Mouse (Mus musculus) embryo, embryonic 10.5 days (tissue): ENCODE measurements at regions not wholly inside any gene's neighbourhood (a gene's known extent, or its start where the extent isn't known, plus 50 kb on each side); places are given as distances from the start of the nearest gene placed in this dataset.

Experiments used
- DNase-seq: peaks from one replicate; pipeline ENCODE4 v3.0.0-alpha.2; 2015; ENCODE audit warnings: low spot score

DNA sequence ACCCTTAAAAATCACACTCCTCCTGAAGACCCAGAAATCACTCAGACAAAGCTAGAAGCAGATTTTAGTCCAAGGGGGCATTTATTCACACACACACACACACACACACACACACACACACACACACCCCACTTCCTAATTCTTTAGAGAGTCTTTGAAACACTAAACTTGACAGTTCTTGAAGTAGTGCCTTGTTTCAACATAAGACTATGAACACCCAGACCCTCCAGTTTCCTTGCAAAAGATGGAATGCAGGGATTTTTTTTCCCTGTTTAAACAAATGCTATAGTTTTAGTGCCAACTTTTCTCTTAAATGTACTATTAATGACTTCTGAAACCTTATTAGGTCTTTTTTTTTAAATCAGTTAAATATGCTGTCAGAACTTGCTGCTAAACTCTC, 279.2 kb upstream of the Fat1 start:
- no peak for DNase-seq

DNA sequence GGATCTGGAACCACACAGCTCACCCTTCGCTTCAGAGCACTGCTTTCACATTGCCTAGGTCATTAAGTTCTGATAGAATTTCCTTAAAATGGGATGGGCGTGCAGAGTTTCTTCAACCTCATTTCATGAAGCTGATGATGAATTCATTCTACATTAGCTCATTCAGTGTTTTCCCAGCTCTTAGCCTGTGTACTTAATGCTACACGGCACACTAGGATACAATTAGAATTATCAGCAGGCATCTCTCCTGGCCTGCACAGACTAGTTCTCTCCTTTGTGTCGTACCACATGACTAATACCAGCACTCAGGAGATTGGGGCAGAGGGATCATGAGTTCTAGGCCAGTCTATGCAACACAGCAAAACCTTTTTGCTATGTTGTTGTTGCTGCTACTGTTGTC, 278.8 kb upstream of the Fat1 start:
- DNase-seq, result no peak

DNA sequence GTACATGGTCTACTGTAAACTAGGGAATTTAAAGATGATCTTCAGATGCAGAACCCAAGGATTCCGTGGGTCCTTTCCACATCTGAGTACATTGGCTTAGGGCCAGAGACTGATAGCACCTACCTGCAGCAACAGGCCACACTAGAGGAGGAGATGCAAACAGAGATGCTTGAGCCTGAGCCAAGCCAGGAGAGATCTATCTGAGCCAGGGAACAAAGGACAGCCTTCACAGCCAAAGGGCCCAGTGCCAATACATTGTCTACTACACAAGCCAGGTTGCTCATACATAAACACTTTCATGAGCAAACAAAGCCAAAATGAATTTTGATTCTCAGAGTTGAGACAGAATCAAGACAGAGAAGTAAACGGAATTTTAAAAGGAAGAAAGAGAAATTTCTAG, 273.6 kb upstream of the Fat1 start:
- DNase-seq, result no peak

GRCm38 (mm10) chr8:44687126-44687525, 248.1 kb upstream of the Fat1 start:
- no peak for DNase-seq

DNA sequence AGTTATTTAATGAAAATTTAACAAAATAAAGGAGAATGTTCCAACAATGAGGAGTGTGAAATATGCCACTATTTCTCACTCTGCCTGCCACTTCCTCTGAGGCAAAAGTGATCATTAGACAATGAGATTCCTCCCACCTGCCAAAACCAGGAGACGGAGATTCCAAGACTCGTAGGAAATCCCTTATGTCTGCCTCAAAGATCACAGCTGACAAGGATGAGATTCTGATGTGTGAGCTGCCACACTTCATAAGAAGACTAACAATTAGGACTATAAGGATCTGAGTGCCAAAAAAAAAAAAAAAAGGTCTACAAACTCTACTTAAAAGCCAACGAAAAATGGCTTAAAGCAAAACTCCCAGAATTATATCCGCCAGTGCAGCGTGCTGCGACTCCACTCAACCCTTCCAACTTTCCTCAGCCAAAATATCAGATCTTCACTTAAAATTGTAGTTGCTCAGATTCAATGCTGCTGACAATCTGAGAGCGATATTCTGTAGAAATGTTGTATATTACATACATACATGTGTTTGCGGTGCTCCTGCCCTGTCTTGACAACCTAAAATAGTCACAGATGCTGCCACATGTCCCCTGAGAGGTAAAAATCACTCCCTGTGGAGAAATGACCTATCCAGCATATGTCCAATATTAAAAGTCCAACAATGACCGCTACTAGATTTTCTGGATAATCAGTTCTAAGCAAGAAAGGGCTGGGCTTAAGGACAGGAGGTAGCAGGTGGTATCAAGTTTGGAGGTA, 245.2 kb upstream of the Fat1 start:
- DNase-seq, result no peak

DNA sequence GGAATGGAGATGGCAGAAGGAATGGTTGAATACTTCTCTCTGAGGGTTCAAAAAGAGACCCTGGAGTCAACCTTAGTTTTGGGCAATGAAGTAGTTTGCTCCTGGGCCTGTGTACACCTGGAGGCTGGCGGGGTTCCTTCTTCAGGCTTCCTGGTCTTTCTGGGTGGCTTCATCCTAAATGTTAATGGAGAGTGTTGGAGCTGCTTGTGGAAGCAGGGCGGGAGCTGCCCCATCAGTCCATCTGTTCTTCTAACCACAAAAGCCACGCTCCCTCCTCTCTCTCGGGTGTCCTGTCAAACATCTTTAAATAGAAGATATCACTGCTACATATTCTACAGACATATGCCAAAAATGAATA, 244.7 kb upstream of the Fat1 start:
- DNase-seq, result no peak

DNA sequence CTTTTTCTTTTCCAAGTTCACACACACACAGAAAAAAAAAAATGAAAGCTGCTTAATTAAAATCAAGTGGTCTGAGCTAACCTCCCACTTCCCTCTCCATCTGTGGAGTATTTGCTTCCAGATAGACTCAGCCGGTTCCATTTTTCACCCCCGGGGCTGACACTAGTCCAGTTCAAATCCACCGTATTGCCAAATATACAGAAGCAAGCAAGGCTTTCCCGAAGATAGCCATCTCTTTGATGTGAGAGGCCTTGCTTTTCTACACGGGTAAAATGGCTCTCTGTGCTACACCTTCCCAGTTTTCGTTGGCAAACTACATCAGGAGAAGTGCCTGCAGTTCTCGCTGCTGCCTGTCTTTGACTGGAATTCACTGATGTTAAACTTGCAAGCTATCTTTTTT, 244.1 kb upstream of the Fat1 start:
- DNase-seq, result peak; percentile 9

- no peak for DNase-seq
These were observed 243.1 kb upstream of the Fat1 start for GRCm38 (mm10) chr8:44692036-44692688.

- DNase-seq, result no peak
These were observed 240.4 kb upstream of the Fat1 start for GRCm38 (mm10) chr8:44694861-44695260.

DNA sequence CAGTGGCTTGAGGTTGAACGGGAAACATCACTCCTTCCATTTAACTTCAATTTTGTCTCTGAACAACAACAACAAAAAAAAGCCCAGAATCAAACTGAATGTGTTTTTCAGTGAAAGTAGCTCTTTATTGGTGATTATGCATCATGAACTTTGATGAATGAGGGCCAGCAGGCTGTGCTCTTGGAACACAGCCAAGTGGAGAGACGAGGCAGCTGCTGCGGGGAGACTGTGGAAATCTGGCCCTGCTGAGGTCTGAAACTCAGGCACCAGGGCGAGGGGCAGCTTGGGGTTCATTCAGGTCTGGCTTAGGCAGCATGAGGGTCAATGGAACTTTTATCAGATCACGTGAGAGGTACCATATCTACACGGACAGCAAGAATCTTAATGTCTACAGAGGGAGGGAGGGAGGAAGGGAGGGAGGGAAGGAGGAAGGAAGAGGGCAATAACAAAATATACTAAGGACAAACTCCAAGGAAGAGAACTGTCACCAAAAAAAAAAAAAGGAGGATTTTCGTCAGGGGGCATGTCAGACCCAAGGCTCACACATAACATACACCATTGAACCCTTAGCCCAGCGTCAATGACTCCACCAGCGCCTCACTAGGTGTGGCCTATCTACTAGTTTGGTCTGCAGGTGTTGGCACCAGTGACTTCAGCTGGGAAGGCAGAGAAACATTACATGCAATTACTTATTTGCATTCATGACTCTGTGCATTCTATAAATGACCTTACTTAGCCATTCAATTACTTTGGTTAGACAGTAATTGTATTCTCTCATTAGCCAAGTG, 239.0 kb upstream of the Fat1 start:
- peak; percentile 28 for DNase-seq

GRCm38 (mm10) chr8:44699384-44700105, 235.7 kb upstream of the Fat1 start:
- DNase-seq, result no peak

GRCm38 (mm10) chr8:44704595-44705265, 230.5 kb upstream of the Fat1 start:
- DNase-seq, result no peak

- DNase-seq, result no peak
These were observed 226.5 kb upstream of the Fat1 start for GRCm38 (mm10) chr8:44708659-44709170.

DNA sequence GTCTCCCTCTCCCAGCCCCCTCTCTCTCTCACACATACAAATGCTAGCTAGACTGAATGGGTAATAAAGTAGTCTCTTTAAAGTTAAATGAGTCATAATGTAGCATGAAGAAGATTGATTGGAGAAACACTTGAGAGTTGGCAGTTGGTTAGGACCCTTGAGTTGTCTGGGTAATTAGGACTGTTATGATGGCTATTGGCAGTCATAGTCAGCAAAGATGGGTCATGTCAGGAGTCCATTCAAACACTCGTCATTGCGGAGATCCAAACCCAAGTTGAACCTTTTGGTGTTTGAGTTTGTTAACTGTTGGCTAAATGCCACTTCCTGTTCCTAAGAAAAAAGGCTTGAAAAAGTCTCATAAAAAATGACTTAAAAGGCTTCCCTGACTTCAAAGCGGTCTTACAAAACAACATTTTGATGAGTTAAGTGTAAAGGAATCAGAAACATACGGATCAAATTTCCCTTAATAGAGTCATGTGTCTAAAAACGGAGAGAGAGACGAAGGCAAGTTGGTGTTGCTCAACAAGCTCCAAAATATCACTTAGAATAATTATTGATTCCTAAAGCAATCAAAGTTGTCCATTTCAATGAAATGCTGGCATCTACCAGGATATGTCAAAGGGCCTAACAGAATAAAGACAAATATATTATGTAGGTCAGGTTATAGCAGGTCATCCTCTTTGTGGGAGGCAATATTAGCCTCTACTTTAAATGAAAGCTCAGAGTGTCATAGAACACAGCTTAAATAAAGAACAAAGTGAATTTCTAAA, 225.9 kb upstream of the Fat1 start:
- DNase-seq, result peak; percentile 36

DNA sequence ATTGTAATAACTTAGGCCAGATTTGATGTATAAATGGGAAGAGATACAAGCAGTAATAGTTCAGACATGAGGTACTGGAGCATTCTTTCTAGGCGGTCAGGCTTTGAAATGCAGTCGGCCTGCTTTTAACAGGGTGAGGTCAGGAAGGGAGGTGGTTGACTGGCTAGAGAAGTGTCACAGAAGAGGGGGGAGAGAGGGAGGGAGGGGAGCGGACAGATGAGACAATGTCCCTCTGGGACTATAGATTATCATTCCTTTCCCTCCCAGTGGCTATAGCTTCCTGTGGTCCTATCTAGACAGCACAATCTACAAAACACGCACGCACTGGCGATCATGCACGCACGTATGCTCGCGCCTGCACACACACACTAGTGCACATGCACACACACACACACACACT, 200.7 kb upstream of the Fat1 start:
- no peak for DNase-seq

- DNase-seq, result no peak
These were observed 199.4 kb upstream of the Fat1 start for GRCm38 (mm10) chr8:44735801-44736200.

DNA sequence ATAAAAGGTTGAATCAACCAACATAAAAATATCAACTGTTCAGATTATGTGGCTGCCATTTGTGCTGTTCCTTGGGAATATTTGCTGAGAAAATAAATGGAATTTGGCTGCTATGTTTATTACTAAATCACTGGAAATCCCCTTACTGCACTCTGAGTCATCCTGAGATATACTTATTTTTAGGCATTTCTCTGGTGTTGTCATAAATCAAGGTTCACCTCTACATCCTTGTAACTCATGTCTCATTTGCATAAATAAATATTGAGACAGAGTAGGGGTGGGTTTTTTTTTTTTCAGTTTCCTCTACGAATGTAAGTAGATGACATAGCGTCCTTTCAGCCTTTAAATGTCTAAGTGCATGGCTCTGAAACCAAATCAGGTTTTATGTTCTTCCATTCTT, 191.9 kb upstream of the Fat1 start:
- DNase-seq, result no peak

DNA sequence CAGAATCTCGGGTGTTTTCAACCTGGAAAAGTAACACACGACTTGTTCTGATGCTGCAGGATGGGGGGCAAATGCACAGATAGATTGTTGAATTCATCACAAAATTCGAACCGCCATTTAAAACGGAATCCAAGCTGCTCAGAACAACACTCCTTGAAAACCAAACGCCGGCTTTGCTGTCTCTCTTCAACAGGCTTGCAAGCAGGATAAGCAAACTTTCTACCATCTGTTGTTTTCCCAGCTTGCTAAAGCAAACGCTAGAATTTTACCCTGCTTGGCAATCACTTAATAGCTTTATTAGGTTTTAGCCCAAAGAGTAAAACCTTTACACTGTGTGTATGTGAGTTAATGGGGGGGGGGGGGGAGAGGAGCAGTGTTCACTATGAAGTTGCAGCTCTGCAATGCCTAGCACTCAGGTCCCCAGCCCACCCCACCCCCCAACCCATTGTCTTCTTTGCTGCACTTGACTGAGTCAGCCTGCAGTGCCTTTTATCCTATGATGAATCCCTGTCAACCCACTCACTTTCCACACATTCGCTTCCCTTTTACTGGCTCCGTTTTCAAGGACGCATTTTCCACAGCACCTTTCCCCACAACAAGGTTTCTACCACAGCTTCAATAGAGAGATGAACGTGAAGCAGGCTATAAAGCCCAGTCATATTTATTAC, 190.1 kb upstream of the Fat1 start:
- DNase-seq, result no peak

- DNase-seq, result no peak
These were observed 176.5 kb upstream of the Fat1 start for GRCm38 (mm10) chr8:44758727-44759126.

DNA sequence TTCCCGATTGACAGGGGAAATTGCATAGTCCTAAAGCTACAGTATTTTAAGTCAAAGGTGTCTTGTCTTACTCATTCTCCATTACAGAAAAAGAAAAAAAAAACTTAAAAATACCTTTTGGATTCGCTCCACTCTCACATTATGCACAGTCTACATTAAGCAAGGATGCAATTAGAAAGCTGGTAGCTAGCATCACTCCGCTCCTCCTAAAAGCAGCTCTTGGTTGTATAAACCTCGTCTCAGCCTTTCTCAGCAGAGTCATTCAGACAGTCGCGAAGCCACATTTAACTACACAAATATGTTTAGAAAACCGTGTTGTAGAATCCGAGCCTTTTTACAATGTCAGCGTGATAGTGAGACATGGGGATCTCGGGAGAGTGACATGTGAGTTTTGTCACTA, 172.5 kb upstream of the Fat1 start:
- no peak for DNase-seq
